In genomic region chr7:79547092-79547491, GRCm38 (mm10) we compare ENCODE assay signal across 8 mouse cellular contexts.
DNase-seq lines count a peak whose midpoint lies in the region; ATAC-seq and TF ChIP-seq lines count a peak whose summit lies in the region.

No protein-coding gene starts in this region.

- no peak overlapping the region for H3K27ac ChIP-seq in intestine, embryonic 14.5 days (ENCODE audit: low read depth)
- no peak overlapping the region for H3K27ac ChIP-seq in intestine, embryonic 16.5 days (ENCODE audit: low read length)
- H3K27ac ChIP-seq in cortical plate, adult 2 months (ENCODE audit: insufficient read depth, low read length) = no peak overlapping the region
- no peak overlapping the region for H3K27ac ChIP-seq in limb, embryonic 12.5 days
- H3K27ac ChIP-seq in stomach, postnatal 0 days (replicated peaks) = no peak overlapping the region

- intact Hi-C loops in gastrocnemius, postnatal 36 days (cut with DNase I) = loop anchor here (2.0 to 5.0 kb wide), 2 partner anchors 48 to 50 kb away; no protein-coding TSS in a partner anchor

- no peaks in the 10 kb centered on the region for H3K36me3 ChIP-seq in intestine, embryonic 14.5 days (ENCODE audit: control insufficient read depth, insufficient read depth, low read length)
- H3K36me3 ChIP-seq in intestine, embryonic 16.5 days (ENCODE audit: control insufficient read depth, insufficient read depth, low read length) = no peaks in the 10 kb centered on the region
- H3K36me3 ChIP-seq in limb, embryonic 12.5 days = no peaks in the 10 kb centered on the region
- H3K36me3 ChIP-seq in stomach, postnatal 0 days (ENCODE audit: control insufficient read depth, insufficient read depth, low read length) = no peaks in the 10 kb centered on the region

- peak; percentile 92 for DNase-seq in intestine, embryonic 14.5 days (ENCODE audit: low spot score)
- peak; percentile 58 to 59 for DNase-seq in gastrocnemius, postnatal 36 days
- DNase-seq in kidney, adult 9 months = peak; percentile 74
- peak; percentile 72 for DNase-seq in naive thymus-derived CD4-positive, alpha-beta T cell, adult 2 months (ENCODE audit: low read depth)
- DNase-seq in stomach, postnatal 0 days (ENCODE audit: low spot score) = peak; percentile 80

- no peak overlapping the region for H3K4me3 ChIP-seq in intestine, embryonic 14.5 days (ENCODE audit: low read depth, low read length)
- no peak overlapping the region for H3K4me3 ChIP-seq in intestine, embryonic 16.5 days (ENCODE audit: low read length)
- H3K4me3 ChIP-seq in cortical plate, adult 2 months (ENCODE audit: insufficient read depth, low read length) = no peak overlapping the region
- no peak overlapping the region for H3K4me3 ChIP-seq in limb, embryonic 12.5 days (replicated peaks)
- no peak overlapping the region for H3K4me3 ChIP-seq in stomach, postnatal 0 days (ENCODE audit: low read depth, low read length)

- no peak for TF ChIP-seq POLR2A in cortical plate, adult 2 months (IDR thresholded peaks at IDR 0.05; ENCODE audit: extremely low read depth, insufficient read depth, low read length)

- H3K9me3 ChIP-seq in intestine, embryonic 14.5 days (ENCODE audit: control insufficient read depth, low read length) = no peaks in the 10 kb centered on the region
- H3K9me3 ChIP-seq in intestine, embryonic 16.5 days (ENCODE audit: control insufficient read depth, low read length) = no peaks in the 10 kb centered on the region
- no peaks in the 10 kb centered on the region for H3K9me3 ChIP-seq in limb, embryonic 12.5 days
- no peaks in the 10 kb centered on the region for H3K9me3 ChIP-seq in stomach, postnatal 0 days (ENCODE audit: control insufficient read depth, low read length)

- H3K27me3 ChIP-seq in intestine, embryonic 14.5 days (replicated peaks; ENCODE audit: control insufficient read depth, insufficient read depth, low read length) = peaks cover 99% of the 10 kb centered on the region
- H3K27me3 ChIP-seq in intestine, embryonic 16.5 days (replicated peaks; ENCODE audit: control insufficient read depth, insufficient read depth, low read length) = peaks cover 78% of the 10 kb centered on the region
- H3K27me3 ChIP-seq in limb, embryonic 12.5 days = peaks cover 99% of the 10 kb centered on the region
- H3K27me3 ChIP-seq in stomach, postnatal 0 days (ENCODE audit: control insufficient read depth, insufficient read depth, low read length) = peaks cover 24% of the 10 kb centered on the region

- no peak overlapping the region for H3K9ac ChIP-seq in intestine, embryonic 14.5 days (ENCODE audit: low read length)
- no peak overlapping the region for H3K9ac ChIP-seq in intestine, embryonic 16.5 days (ENCODE audit: low read depth, low read length)
- no peak overlapping the region for H3K9ac ChIP-seq in limb, embryonic 12.5 days (replicated peaks)
- no peak overlapping the region for H3K9ac ChIP-seq in stomach, postnatal 0 days (ENCODE audit: low read length)

- ATAC-seq in intestine, embryonic 14.5 days (replicated peaks; ENCODE audit: low FRiP score, low TSS enrichment, low read depth) = peak; percentile 64; the same call in 1 of the 2 replicates
- no peak for ATAC-seq in intestine, embryonic 16.5 days
- ATAC-seq in limb, embryonic 12.5 days (ENCODE audit: insufficient number of reproducible peaks, insufficient read depth, low FRiP score, low TSS enrichment, low read depth) = peak; percentile 59
- ATAC-seq in stomach, postnatal 0 days (ENCODE audit: low FRiP score, low TSS enrichment) = peak; percentile 66

- WGBS in intestine, embryonic 14.5 days = 2% methylated on average over 15 of the region's 15 CpGs
- WGBS in intestine, embryonic 16.5 days = 2% methylated on average over 15 of the region's 15 CpGs
- 3% methylated on average over 15 of the region's 15 CpGs for WGBS in limb, embryonic 12.5 days
- WGBS in stomach, postnatal 0 days = 4% methylated on average over 15 of the region's 15 CpGs

- TF ChIP-seq EP300 in stomach, postnatal 0 days (optimal IDR thresholded peaks at IDR 0.05) = no peak

- 0 out of 2 replicates have a peak, but pooled peaks cover 2% of the 10 kb centered on the region for H3K4me1 ChIP-seq in intestine, embryonic 14.5 days (replicated peaks; ENCODE audit: control insufficient read depth, insufficient read depth, low read length)
- no peaks in the 10 kb centered on the region for H3K4me1 ChIP-seq in intestine, embryonic 16.5 days (ENCODE audit: control insufficient read depth, insufficient read depth, low read length)
- peaks cover 8% of the 10 kb centered on the region for H3K4me1 ChIP-seq in cortical plate, adult 2 months (ENCODE audit: control insufficient read depth, insufficient read depth, low read length)
- H3K4me1 ChIP-seq in limb, embryonic 12.5 days (replicated peaks) = peaks cover 7% of the 10 kb centered on the region; the same call in 1 of the 2 replicates
- no peaks in the 10 kb centered on the region for H3K4me1 ChIP-seq in stomach, postnatal 0 days (replicated peaks; ENCODE audit: control insufficient read depth, insufficient read depth)

- no peak overlapping the region for H3K4me2 ChIP-seq in intestine, embryonic 14.5 days (ENCODE audit: low read length)
- no peak overlapping the region for H3K4me2 ChIP-seq in intestine, embryonic 16.5 days (ENCODE audit: low read depth, low read length)
- no peak overlapping the region for H3K4me2 ChIP-seq in limb, embryonic 12.5 days
- H3K4me2 ChIP-seq in stomach, postnatal 0 days (replicated peaks; ENCODE audit: low read depth) = no peak overlapping the region

- TF ChIP-seq CTCF in cortical plate, adult 2 months (IDR thresholded peaks at IDR 0.05; ENCODE audit: extremely low read depth, insufficient read depth, low read length) = peak; percentile 82
- TF ChIP-seq CTCF in stomach, postnatal 0 days (IDR thresholded peaks at IDR 0.05; ENCODE audit: low read depth) = peak; percentile 90
